Mouse (Mus musculus): Measurements from ENCODE around the gene Ergic1. TPM values are rescaled to one million over a fixed set of nuclear protein-coding genes. Genes with fewer than 3 reads are reported as not detected.

Gene Ergic1
- polyA plus RNA-seq, 1 experiment, result 114 TPM

GRCm38 (mm10) chr17:26564439-26564838 is 3.1 kb downstream of the Ergic1 start:
- no peak for TF ChIP-seq MYOD1 (IDR thresholded peaks at IDR 0.05; ENCODE audit: control insufficient read depth, insufficient read length, low read depth)
- no peak overlapping the region for H3K4me3 ChIP-seq (ENCODE audit: insufficient read depth, poor library complexity, severe bottlenecking)
- peaks cover 69% of the 10 kb centered on the region for H3K79me3 ChIP-seq (ENCODE audit: low read depth)
- no peak overlapping the region for H3ac ChIP-seq (ENCODE audit: control insufficient read depth, insufficient read length, low read depth)
- H3K27me3 ChIP-seq (ENCODE audit: control insufficient read depth, insufficient read depth, insufficient read length), result no peaks in the 10 kb centered on the region
- H3K79me2 ChIP-seq (ENCODE audit: control insufficient read depth, insufficient read depth), result peaks cover 81% of the 10 kb centered on the region
- H3K36me3 ChIP-seq (ENCODE audit: control insufficient read depth, insufficient read depth), result peaks cover 40% of the 10 kb centered on the region

GRCm38 (mm10) chr17:26567142-26567817 is 6.0 kb downstream of the Ergic1 start:
- Histone ChIP-seq H3K36me3 (ENCODE audit: control insufficient read depth, insufficient read depth) (peaks cover 53% of the 10 kb centered on the region), H3K79me2 (ENCODE audit: control insufficient read depth, insufficient read depth) (peaks cover 100% of the 10 kb centered on the region), H3K4me3 (ENCODE audit: insufficient read depth, poor library complexity, severe bottlenecking) (no peak overlapping the region), H3K79me3 (ENCODE audit: low read depth) (peaks cover 83% of the 10 kb centered on the region), H3K27me3 (ENCODE audit: control insufficient read depth, insufficient read depth, insufficient read length) (no peaks in the 10 kb centered on the region), H3ac (ENCODE audit: control insufficient read depth, insufficient read length, low read depth) (no peak overlapping the region)
- TF ChIP-seq USF1 (IDR thresholded peaks at IDR 0.05; ENCODE audit: low read depth) (no peak), MAX (IDR thresholded peaks at IDR 0.05) (no peak), MYOG (IDR thresholded peaks at IDR 0.05; ENCODE audit: control insufficient read depth, extremely low read depth, insufficient read length) (no peak), FOSL1 (IDR thresholded peaks at IDR 0.05; ENCODE audit: insufficient read depth, low read length, poor library complexity, severe bottlenecking) (no peak), MYOD1 (IDR thresholded peaks at IDR 0.05; ENCODE audit: control insufficient read depth, insufficient read length, low read depth) (no peak)

GRCm38 (mm10) chr17:26567818-26568173 is 6.5 kb downstream of the Ergic1 start:
- peaks cover 100% of the 10 kb centered on the region for H3K79me2 ChIP-seq (ENCODE audit: control insufficient read depth, insufficient read depth)
- no peak for TF ChIP-seq MAX (IDR thresholded peaks at IDR 0.05)
- no peak for TF ChIP-seq MYOD1 (IDR thresholded peaks at IDR 0.05; ENCODE audit: control insufficient read depth, insufficient read length, low read depth)
- no peak for TF ChIP-seq USF1 (IDR thresholded peaks at IDR 0.05; ENCODE audit: low read depth)
- TF ChIP-seq MYOG (IDR thresholded peaks at IDR 0.05; ENCODE audit: control insufficient read depth, extremely low read depth, insufficient read length), result no peak
- no peak for TF ChIP-seq CTCF (IDR thresholded peaks at IDR 0.05; ENCODE audit: control insufficient read depth, insufficient read depth, insufficient read length)
- TF ChIP-seq CEBPB (IDR thresholded peaks at IDR 0.05; ENCODE audit: low read depth), result no peak
- TF ChIP-seq FOSL1 (IDR thresholded peaks at IDR 0.05; ENCODE audit: insufficient read depth, low read length, poor library complexity, severe bottlenecking), result no peak
- peaks cover 53% of the 10 kb centered on the region for H3K36me3 ChIP-seq (ENCODE audit: control insufficient read depth, insufficient read depth)
- H3K79me3 ChIP-seq (ENCODE audit: low read depth), result peaks cover 78% of the 10 kb centered on the region
- H3K4me3 ChIP-seq (ENCODE audit: insufficient read depth, poor library complexity, severe bottlenecking), result no peak overlapping the region
- H3ac ChIP-seq (ENCODE audit: control insufficient read depth, insufficient read length, low read depth), result no peak overlapping the region
- H3K27me3 ChIP-seq (ENCODE audit: control insufficient read depth, insufficient read depth, insufficient read length), result no peaks in the 10 kb centered on the region

- Histone ChIP-seq H3K27me3 (ENCODE audit: control insufficient read depth, insufficient read depth, insufficient read length) (no peaks in the 10 kb centered on the region), H3K79me3 (ENCODE audit: low read depth) (peaks cover 71% of the 10 kb centered on the region), H3K36me3 (ENCODE audit: control insufficient read depth, insufficient read depth) (peaks cover 49% of the 10 kb centered on the region), H3ac (ENCODE audit: control insufficient read depth, insufficient read length, low read depth) (no peak overlapping the region), H3K79me2 (ENCODE audit: control insufficient read depth, insufficient read depth) (peaks cover 100% of the 10 kb centered on the region), H3K4me3 (ENCODE audit: insufficient read depth, poor library complexity, severe bottlenecking) (no peak overlapping the region)
- TF ChIP-seq MAX (IDR thresholded peaks at IDR 0.05) (no peak), USF1 (IDR thresholded peaks at IDR 0.05; ENCODE audit: low read depth) (no peak), FOSL1 (IDR thresholded peaks at IDR 0.05; ENCODE audit: insufficient read depth, low read length, poor library complexity, severe bottlenecking) (no peak), CEBPB (IDR thresholded peaks at IDR 0.05; ENCODE audit: low read depth) (no peak), MYOG (IDR thresholded peaks at IDR 0.05; ENCODE audit: control insufficient read depth, extremely low read depth, insufficient read length) (no peak), CTCF (IDR thresholded peaks at IDR 0.05; ENCODE audit: control insufficient read depth, insufficient read depth, insufficient read length) (no peak), MYOD1 (IDR thresholded peaks at IDR 0.05; ENCODE audit: control insufficient read depth, insufficient read length, low read depth) (no peak)
These were observed 8.5 kb downstream of the Ergic1 start for GRCm38 (mm10) chr17:26569594-26570350.

GRCm38 (mm10) chr17:26570651-26571118 is 9.4 kb downstream of the Ergic1 start:
- H3K79me3 ChIP-seq (ENCODE audit: low read depth), result peaks cover 73% of the 10 kb centered on the region
- H3ac ChIP-seq (ENCODE audit: control insufficient read depth, insufficient read length, low read depth), result no peak overlapping the region
- H3K79me2 ChIP-seq (ENCODE audit: control insufficient read depth, insufficient read depth), result peaks cover 100% of the 10 kb centered on the region
- H3K27me3 ChIP-seq (ENCODE audit: control insufficient read depth, insufficient read depth, insufficient read length), result no peaks in the 10 kb centered on the region
- H3K36me3 ChIP-seq (ENCODE audit: control insufficient read depth, insufficient read depth), result peaks cover 46% of the 10 kb centered on the region
- TF ChIP-seq MAX (IDR thresholded peaks at IDR 0.05), result no peak
- TF ChIP-seq MYOG (IDR thresholded peaks at IDR 0.05; ENCODE audit: control insufficient read depth, extremely low read depth, insufficient read length), result no peak
- TF ChIP-seq USF1 (IDR thresholded peaks at IDR 0.05; ENCODE audit: low read depth), result no peak
- TF ChIP-seq MYOD1 (IDR thresholded peaks at IDR 0.05; ENCODE audit: control insufficient read depth, insufficient read length, low read depth), result no peak
- TF ChIP-seq CEBPB (IDR thresholded peaks at IDR 0.05; ENCODE audit: low read depth), result no peak
- TF ChIP-seq FOSL1 (IDR thresholded peaks at IDR 0.05; ENCODE audit: insufficient read depth, low read length, poor library complexity, severe bottlenecking), result no peak
- TF ChIP-seq CTCF (IDR thresholded peaks at IDR 0.05; ENCODE audit: control insufficient read depth, insufficient read depth, insufficient read length), result no peak
- H3K4me3 ChIP-seq (ENCODE audit: insufficient read depth, poor library complexity, severe bottlenecking), result no peak overlapping the region
